Mouse (Mus musculus): ENCODE data around the gene Bex4. TPM values are rescaled to one million over a fixed set of nuclear protein-coding genes. Genes with fewer than 3 reads are reported as not detected.

The Bex4 gene
- polyA plus RNA-seq, 1 experiment from 2014 or later, result not detected

DNA sequence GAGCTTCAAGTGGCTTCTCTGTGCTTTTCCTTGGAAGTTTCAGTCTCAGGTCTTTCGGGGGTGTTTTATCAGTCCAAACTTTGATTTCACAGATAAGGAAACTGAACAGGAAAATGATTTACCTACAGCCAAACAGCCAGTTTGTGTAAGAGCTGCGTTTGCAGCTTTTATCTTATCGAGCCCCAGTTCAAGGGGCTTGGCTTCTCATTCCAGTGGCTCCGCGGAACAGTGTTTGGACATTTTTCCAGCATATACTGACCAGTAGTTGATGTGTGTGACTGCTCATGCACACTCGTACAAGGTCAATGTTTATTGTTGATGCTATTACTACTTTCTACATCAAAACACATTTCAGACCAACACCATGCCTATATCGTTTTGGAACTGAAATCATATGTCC, 5.4 kb downstream of the Bex4 start:
- 77% methylated on average over 7 of the region's 7 CpGs for WGBS (ENCODE audit: missing documents)
- no peaks in the 10 kb centered on the region for H3K79me2 ChIP-seq (ENCODE audit: inconsistent target)
- H3K27ac ChIP-seq, result no peak overlapping the region
- H3K36me3 ChIP-seq (ENCODE audit: inconsistent target), result no peaks in the 10 kb centered on the region
- no peak overlapping the region for H3K4me3 ChIP-seq (ENCODE audit: inconsistent target)

DNA sequence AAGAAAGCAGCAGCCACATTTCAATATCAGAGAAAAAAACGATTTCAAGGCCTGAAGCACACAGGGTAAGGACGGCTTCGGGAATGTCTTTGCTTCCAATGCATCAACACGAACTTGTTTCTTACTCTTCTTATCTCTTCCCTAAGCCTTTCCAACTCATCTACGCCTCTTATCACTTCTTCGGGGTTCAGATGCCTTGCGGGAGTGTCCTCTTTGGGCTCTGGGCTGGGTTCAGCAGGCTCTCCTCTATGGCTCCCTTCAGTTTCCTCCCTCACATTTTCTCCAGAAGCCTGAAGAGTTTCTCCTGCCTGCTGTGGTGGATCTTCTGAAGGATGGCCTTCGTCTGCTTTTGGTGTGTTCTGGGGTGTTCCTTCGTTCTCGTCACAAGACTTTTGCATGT, 31.8 kb downstream of the Bex4 start:
- WGBS (ENCODE audit: missing documents), result 95% methylated on average over 10 of the region's 10 CpGs
- H3K27ac ChIP-seq, result no peak overlapping the region
- no peak overlapping the region for H3K4me3 ChIP-seq (ENCODE audit: inconsistent target)
- H3K36me3 ChIP-seq (ENCODE audit: inconsistent target), result no peaks in the 10 kb centered on the region
- H3K79me2 ChIP-seq (ENCODE audit: inconsistent target), result no peaks in the 10 kb centered on the region

DNA sequence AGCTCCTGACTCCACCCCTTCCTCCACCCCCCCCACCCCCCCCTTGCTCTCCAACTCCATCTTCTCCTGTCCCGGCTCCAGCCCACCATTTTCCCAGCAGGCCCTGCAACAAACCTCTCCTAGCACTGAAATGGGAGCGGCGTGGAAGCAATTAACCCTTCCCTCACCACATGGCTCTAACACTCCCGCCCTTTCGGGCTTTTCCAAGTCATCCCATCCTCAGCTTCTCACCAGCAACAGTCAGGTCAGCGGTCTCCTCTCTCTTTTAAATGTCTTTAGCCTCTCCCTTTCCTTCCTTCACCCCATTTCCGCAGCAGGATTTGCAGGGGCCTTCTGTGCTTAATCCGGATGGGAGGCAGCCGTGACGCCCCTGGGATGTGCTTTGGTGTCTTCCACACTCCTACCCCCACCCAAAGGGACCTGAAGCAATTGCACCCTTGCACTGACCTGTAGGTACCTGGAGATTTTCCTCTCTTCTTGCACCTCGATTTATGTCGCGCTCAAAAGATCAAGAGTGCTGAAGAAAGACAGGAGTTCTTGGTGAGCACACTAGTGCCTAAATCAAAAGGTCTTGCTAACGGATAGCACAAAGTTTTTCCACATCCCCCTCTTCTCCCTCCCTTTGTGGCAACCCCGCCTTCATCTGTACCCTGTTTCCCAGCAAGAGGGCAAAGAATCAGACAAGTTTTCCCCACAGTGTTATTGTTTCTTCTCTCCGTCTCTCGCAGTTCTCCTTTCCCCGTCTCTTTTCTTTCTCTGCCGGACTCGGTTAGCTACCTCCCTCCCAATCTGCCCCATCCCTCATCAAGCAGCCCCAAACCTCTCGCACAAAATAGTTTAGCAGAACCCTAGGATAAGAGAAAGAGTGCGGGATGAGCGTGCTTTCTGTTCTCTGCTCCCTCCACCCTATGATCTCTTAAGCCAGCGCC, 32.7 kb downstream of the Bex4 start:
- Histone ChIP-seq H3K27ac (peak overlapping the region; percentile 59), H3K36me3 (ENCODE audit: inconsistent target) (no peaks in the 10 kb centered on the region), H3K4me3 (ENCODE audit: inconsistent target) (peak overlapping the region; percentile 62), H3K79me2 (ENCODE audit: inconsistent target) (no peaks in the 10 kb centered on the region)
- 22% methylated on average over 18 of the region's 24 CpGs for WGBS (ENCODE audit: missing documents)

DNA sequence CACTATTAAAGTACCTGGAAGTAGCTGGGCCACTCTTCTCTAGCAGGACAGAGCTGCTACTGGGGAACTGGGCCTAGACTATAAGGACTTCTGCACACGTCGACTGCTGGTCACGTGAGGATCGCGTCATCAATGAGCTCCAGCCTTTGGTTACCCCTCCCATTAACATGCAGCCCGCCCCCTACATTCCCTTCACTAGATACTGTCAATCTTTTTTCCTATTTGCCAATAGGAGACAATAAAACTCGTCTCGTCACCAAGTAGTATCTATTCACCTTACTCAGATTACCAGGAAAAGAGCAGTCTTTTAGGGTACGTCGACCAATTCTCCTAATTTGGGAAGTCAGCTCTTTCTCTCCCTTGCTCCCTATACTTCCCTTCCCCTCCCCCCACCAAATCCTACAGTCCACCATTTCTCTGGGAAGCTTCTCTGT, 33.3 kb downstream of the Bex4 start, which contains the start of gene Tceal8:
Gene Tceal8, minus strand, starts transcription at position 225 of the 434 bp plus-strand sequence.
- Histone ChIP-seq H3K4me3 (ENCODE audit: inconsistent target) (peak within 1 kb of the TSS; percentile 62), H3K79me2 (ENCODE audit: inconsistent target) (no peaks in the 10 kb centered on the region), H3K36me3 (ENCODE audit: inconsistent target) (no peaks in the 10 kb centered on the region), H3K27ac (peak within 1 kb of the TSS; percentile 59)
- WGBS (ENCODE audit: missing documents), result 19% methylated on average over 10 of the region's 10 CpGs

DNA sequence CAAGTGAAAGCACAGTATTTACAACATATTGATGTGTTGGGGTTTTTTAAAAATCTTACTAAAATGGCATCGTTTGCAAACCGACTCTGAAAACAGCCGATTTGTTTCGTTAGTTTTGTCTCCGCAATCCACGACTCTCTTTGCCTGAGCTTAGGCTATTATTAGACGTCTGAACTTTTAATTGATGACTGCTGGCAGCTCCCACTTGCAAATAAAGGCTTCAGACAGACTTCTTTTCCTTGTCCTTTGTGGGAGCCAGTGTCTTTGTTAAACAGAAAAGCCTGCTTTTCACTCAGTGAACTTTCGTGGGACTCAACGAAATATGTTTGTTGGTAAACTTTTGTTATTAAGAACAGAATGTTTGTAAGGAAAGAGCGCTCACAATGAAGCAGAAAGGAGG, 34.0 kb downstream of the Bex4 start:
- Histone ChIP-seq H3K79me2 (ENCODE audit: inconsistent target) (no peaks in the 10 kb centered on the region), H3K27ac (no peak overlapping the region), H3K36me3 (ENCODE audit: inconsistent target) (no peaks in the 10 kb centered on the region), H3K4me3 (ENCODE audit: inconsistent target) (peak overlapping the region; percentile 62)
- WGBS (ENCODE audit: missing documents), result 53% methylated on average over 10 of the region's 10 CpGs

DNA sequence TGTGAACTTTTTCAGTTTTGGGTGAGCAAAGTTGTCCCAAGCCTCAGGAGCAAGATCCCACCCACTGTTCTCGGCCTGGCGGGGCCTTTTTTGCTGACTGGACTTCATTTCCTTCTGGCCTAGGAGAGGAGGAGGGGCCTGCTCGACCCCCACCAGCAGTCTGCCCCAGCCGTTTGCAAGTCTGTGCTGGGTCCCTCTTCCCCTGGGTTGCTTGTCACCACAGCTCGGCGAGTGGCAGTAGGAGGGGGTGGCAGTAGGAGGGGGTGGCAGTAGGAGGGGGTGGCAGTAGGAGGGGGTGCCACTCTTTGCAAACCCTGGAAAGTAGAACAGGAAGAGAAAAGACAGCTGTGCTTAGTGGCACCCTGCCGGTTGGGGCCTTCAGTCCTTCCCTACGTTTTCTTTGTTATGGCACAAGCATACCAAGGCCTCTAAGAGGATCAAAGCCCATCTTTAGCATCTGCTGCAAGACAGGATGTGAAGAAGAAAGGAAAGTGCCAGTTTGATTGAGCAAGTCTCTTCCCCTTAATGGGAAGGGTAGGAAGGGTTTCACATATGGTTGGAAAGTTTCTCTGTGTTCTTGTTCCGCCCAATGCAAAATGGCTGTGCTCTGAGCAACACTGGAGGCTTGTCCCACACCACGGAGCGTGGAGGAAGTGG, 42.2 kb downstream of the Bex4 start:
- H3K79me2 ChIP-seq (ENCODE audit: inconsistent target), result no peaks in the 10 kb centered on the region
- 49% methylated on average over 7 of the region's 11 CpGs for WGBS (ENCODE audit: missing documents)
- no peaks in the 10 kb centered on the region for H3K36me3 ChIP-seq (ENCODE audit: inconsistent target)
- H3K4me3 ChIP-seq (ENCODE audit: inconsistent target), result no peak overlapping the region
- H3K27ac ChIP-seq, result no peak overlapping the region

DNA sequence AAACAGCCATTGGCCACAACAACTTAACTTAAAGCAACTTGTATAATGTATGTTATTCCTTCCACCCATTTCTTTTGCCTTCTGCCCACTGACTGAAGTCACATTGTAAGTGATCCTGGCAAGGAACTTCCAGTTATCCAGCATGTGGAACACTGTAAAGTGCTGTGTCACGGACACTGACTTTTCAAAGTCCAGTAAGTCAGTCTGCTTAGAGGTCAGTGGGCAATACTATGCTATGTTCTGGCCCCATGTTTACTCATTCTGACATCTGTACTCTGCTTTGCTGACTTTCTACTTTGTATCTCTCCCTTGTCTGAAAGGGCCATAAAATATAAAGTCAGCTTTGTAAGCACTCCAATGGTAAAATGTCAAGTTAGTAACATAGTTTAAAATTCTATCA, 44.3 kb downstream of the Bex4 start:
- H3K79me2 ChIP-seq (ENCODE audit: inconsistent target), result no peaks in the 10 kb centered on the region
- WGBS (ENCODE audit: missing documents), result 81% methylated on average over 1 of the region's 1 CpGs
- H3K36me3 ChIP-seq (ENCODE audit: inconsistent target), result no peaks in the 10 kb centered on the region
- no peak overlapping the region for H3K27ac ChIP-seq
- H3K4me3 ChIP-seq (ENCODE audit: inconsistent target), result no peak overlapping the region

Other genes with a start within 250 kb of the Bex4 start
- gene Arxes2, start 145.2 kb upstream of the Bex4 start, polyA plus RNA-seq (2018), result not detected in 3 replicates
- gene Arxes1, start 105.6 kb upstream of the Bex4 start, polyA plus RNA-seq (2018), result not detected in 3 replicates
- not detected in 3 replicates for gene Bex2, start 70.8 kb upstream of the Bex4 start, polyA plus RNA-seq (2018)
- gene Nxf3, start 53.7 kb upstream of the Bex4 start, polyA plus RNA-seq (2018), result not detected in 3 replicates
- gene Tceal8, start 33.3 kb downstream of the Bex4 start, polyA plus RNA-seq (2018), result 55.7 to 164 TPM (median 75.9 TPM) in 3 replicates
- gene Tceal5, start 64.9 kb downstream of the Bex4 start, polyA plus RNA-seq (2018), result 0.46 to 0.86 TPM in 2 of 3 replicates, not detected in the other
- 0.90 TPM in 1 of 3 replicates, not detected in the others for gene Tceal7, start 75.8 kb downstream of the Bex4 start, polyA plus RNA-seq (2018)
- 1.1 to 18.3 TPM (median 3.6 TPM) in 3 replicates for gene Bex1, start 76.5 kb downstream of the Bex4 start, polyA plus RNA-seq (2018)
- gene Tceal9, start 106.1 kb downstream of the Bex4 start, polyA plus RNA-seq (2018), result 170 to 738 TPM (median 419 TPM) in 3 replicates
- gene Bex3, start 131.3 kb downstream of the Bex4 start, polyA plus RNA-seq (2018), result 47.3 to 157 TPM (median 72.5 TPM) in 3 replicates